Mouse (Mus musculus): ENCODE data around the gene Grhl1. TPM values are rescaled to one million over a fixed set of nuclear protein-coding genes. Genes with fewer than 3 reads are reported as not detected.

Gene Grhl1
- polyA plus RNA-seq, 1 experiment, result 11.0 TPM

DNA sequence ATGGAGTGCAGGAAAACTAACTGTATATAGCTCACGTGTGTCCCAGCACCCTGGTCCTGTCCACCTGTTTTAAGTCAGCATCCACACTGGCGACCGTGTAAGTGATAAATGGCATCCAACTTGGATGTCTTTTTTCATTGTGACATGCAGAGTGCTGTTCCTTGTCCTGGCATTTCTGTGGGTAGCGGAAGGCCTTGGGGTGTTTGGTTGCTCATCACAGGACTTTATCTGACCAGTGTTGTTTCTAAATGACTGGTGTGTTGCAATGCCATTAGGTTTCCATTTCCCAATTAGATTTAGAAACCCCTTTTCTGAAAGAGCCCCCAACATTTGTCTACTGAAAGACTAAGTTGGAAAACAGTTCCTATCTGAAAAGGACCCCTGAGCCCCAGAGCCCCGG is 90.0 kb downstream of the Grhl1 start:
- peaks cover 23% of the 10 kb centered on the region for H3K36me3 ChIP-seq (ENCODE audit: control insufficient read depth, insufficient read depth, low read length, poor library complexity, severe bottlenecking)

More for the DNA sequence above, 90.0 kb downstream of the Grhl1 start:
- H3K4me1 ChIP-seq (ENCODE audit: control insufficient read depth, insufficient read depth, low read length), result no peaks in the 10 kb centered on the region
- no peak overlapping the region for H3K9ac ChIP-seq (ENCODE audit: low read depth, poor library complexity, severe bottlenecking)
- no peak overlapping the region for H3K27ac ChIP-seq (ENCODE audit: insufficient read depth, low read length)
- no peak overlapping the region for H3K4me3 ChIP-seq (ENCODE audit: low read depth, low read length)
- TF ChIP-seq EP300 (IDR thresholded peaks at IDR 0.05; ENCODE audit: insufficient read depth, low read depth, low read length), result no peak
- no peak for TF ChIP-seq POLR2A (IDR thresholded peaks at IDR 0.05; ENCODE audit: insufficient read depth, low read length)
- no peak for TF ChIP-seq CTCF (IDR thresholded peaks at IDR 0.05; ENCODE audit: low read depth, low read length)
- H3K27me3 ChIP-seq (ENCODE audit: control insufficient read depth, insufficient read depth, low read length, poor library complexity, severe bottlenecking), result no peaks in the 10 kb centered on the region
- H3K9me3 ChIP-seq (replicated peaks; ENCODE audit: control insufficient read depth, insufficient read depth, low read length, poor library complexity, severe bottlenecking), result no peaks in the 10 kb centered on the region

Other genes starting within 250 kb of the Grhl1 start
- 34.2 and 35.9 TPM in 2 replicates for gene Taf1b, start 73.9 kb upstream of the Grhl1 start, polyA plus RNA-seq (2011; ENCODE audit: insufficient read depth, insufficient read length, low read depth, missing spikeins)
- 20.2 and 23.8 TPM in 2 replicates for gene Klf11, start 79.0 kb downstream of the Grhl1 start, polyA plus RNA-seq (2011; ENCODE audit: insufficient read depth, insufficient read length, low read depth, missing spikeins)
- gene Cys1, start 109.5 kb downstream of the Grhl1 start, polyA plus RNA-seq (2011; ENCODE audit: insufficient read depth, insufficient read length, low read depth, missing spikeins), result not detected in 2 replicates
- gene Rrm2, start 136.0 kb downstream of the Grhl1 start, polyA plus RNA-seq (2011; ENCODE audit: insufficient read depth, insufficient read length, low read depth, missing spikeins), result 297 and 319 TPM in 2 replicates